Mouse (Mus musculus): ENCODE measurements around the gene Olfr110.
"Not testable (repeated sequence)": the region's sequence is repeated elsewhere in the genome, so short reads cannot be mapped to it uniquely, and the experiment has no call there.

- TF ChIP-seq POLR2A (IDR thresholded peaks at IDR 0.05; ENCODE audit: extremely low read depth, insufficient read depth, low read length); CTCF (IDR thresholded peaks at IDR 0.05; ENCODE audit: low read depth, low read length): not testable (repeated sequence)
Observed at GRCm38 (mm10) chr17:37538416-37538815, 46.1 kb downstream of the Olfr110 start.

Data from liver, adult 2 months (tissue).